Mouse (Mus musculus): Measurements from ENCODE around the gene Tmem232. TPM values are rescaled to one million over a fixed set of nuclear protein-coding genes. Genes with fewer than 3 reads are reported as not detected.
"Not testable (repeated sequence)": the region's sequence is repeated elsewhere in the genome, so short reads cannot be mapped to it uniquely, and the experiment has no call there.

The Tmem232 gene
- total RNA-seq, 2 experiments from 2014 or later, result 9.5 to 10.3 TPM

GRCm38 (mm10) chr17:65532381-65532780, 8.2 kb downstream of the Tmem232 start:
- not testable (repeated sequence) for DNase-seq

DNA sequence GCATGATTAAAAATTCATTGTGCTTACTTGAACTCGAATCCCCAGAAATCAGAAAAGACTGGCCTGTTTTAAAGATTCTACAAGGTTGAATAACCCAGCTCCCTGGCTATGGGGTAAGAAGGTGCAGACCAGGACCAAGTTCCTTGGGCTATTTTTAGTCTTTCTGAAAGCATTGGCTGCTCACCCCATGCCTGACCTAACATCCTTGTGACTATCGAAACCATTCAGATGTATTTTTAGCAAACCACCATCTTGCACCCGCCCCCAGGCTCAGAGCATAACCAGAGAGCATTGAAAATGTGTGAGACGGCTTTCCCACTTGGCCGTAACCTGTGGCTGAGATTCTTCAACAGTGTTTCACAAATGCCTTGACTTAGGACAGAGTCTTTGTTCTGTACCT, 13.1 kb downstream of the Tmem232 start:
- no peak for DNase-seq

- DNase-seq, result no peak
Measured at GRCm38 (mm10) chr17:65513517-65513916, 27.1 kb downstream of the Tmem232 start.

DNA sequence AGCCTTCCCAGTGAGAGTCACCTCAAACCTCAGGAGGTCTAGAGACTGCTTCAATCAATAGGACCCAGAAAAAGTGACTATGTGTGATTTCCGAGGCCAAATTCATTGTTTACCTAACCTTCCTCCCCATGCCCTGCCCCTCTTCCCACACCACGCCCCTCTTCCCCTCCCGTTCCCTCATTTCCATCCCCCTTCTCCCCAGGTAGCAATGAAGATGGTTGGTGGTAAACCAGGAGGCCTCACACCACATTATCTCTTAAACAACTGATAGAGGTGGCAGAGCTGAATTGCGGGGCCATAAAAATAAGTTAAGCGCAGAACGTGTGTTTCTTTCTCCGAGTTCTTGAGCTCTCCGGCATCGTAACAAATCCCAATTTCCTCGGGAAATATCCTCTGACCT, 55.9 kb downstream of the Tmem232 start:
- DNase-seq, result no peak

DNA sequence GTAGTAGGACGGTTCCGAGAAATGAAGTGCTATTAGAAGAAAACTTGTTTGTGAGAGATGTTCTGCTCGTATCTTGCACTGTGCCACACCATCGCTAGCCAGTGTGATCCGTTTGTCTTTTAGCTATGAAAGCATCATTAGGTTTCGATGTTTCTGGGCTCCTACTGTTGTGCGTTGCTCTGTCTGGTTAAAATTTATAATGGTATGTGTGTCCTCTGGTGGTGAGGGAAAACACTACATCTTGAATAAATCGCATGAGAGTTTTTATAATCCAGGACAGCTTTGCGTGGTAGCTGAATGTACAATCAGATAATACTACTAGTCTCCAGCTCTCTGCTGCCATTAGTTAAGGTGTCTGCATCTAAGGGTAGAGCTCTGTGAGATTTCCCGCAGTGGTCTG, 63.8 kb downstream of the Tmem232 start:
- no peak for DNase-seq

DNA sequence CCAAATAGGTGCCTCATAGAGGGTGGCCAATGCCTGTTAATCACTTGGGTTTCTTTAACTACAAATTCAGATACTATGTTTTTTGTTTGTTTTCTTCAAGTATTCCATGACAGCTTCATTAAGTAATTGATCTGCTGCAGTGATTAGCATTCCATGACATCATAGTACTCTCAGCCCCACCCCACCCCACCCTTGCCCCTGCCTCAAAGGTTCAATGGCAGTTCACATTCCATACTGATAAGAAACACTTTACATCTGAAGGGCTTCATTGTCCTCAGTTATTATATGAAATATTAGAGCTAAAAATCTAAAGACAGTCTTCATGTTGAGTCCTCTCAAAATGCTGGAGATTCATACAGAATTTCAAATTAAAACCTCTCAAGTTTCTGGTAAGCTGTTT, 89.8 kb downstream of the Tmem232 start:
- no peak for DNase-seq

GRCm38 (mm10) chr17:65437906-65438305, 102.7 kb downstream of the Tmem232 start:
- not testable (repeated sequence) for DNase-seq

DNA sequence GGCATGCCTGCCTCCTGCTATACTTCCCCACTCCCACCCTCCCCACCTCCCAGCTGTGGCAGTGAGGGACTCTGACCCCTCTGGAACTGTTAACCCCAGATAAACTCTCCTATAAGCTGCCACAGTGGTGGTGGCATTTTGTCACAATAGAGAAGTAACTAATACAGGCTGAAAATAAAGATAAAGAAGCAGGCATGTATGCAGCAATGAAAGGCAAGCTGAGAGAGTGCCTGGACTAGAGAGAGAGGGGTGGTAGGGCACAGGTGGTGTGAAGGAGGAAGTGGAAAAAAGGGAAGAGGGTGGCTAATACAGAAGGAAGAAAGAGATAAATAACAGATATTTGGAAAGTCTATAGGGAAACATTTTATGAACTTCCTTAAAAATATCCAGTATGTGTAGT, 121.5 kb downstream of the Tmem232 start:
- DNase-seq, result no peak

DNA sequence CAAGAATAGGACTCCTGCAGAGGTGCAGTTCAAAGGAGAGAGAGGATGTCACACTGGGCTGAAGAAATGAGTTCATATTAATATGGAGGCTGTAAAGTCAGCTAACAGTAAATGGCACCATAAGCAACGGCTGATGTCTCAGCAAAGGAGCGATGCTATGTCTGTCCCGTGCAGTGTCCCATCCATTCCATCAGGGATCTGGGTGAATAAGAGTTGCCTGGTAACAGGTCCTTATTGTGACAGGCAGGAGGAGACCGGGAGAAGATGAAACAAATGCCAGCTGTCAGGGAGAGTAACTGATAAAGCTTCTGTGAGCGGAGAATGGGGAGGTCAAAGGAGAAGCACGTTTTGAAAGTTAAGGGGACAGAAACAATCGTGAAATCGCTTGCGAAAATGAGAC, 135.3 kb downstream of the Tmem232 start:
- DNase-seq, result no peak

DNA sequence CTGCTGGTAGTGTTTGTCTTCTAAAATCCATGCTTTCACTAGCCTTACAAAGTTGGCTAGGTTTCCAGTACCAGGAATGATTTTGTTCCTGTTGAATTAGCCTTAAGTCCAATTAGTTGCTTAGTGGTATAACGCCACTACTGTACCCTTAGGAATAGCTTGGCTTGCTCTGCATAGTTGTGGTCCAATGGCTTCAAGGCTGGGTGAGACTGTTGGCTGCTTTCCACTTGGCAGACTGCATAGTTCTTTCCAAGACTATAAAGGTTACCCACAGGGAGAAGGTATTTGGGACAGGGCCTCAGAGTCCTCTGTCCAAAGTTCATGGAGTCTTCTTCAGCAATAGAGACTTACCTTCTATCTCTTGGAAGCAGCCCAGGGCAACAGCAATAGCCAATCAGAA, 139.7 kb downstream of the Tmem232 start:
- DNase-seq, result no peak

DNA sequence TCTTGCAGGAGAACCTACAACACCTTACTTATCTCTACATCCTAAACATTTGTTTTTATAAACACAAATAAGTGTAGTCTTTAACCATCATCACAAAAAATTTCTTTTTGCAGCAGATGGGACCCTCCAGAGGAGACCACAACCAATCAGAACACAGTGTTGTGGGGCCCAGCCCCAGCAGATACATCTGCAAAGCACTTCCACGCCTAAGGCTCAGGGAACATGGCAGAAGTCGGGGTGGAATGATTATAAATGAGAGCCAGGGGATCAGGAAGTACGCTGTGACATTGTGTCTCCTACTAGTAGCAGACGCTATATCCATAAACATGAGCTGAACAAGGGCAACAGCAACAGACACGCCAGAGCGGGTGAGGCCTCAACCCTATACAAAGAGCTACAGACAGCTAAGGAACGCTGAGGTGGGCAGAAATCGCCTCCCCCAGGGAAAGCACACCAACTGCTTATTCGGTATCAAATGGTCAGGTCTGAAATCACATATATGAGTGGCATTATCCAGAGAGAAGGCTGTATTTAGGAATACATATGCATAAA, 156.1 kb downstream of the Tmem232 start:
- no peak for DNase-seq

DNA sequence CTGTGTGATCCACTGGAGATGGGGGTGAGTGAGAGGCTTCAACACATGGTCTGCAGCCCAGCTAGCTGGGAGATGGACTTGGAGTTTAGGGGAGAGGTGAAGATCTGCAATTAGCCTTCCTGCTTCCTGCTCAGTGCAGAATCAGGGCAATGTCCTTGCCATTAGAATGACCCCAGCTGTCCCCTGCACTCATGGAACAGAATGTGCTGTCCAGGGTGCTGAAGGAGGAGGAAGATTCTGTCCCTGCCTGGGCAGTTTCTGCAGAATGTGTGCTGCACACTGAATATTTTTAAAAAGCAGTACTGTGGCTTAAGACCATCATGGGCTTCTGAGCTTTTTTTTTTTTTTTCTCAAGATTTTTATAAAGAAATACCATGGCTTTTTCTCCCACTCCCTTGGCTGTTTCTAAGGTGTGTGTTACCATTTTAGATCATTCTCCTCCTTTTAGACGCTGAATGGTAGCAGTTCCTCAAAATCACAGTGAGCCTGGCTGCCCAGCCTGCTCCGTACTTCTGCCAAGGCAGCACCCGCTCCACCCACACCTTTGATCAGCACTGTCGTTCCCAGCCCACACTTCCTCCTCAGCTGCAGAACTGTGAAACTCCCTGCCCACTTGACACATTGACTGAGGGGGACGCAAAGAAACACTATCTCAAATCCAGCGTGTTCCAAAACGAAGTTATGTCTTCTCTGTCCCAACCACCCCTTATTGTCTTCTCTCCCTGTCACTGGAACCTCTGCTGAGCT, 170.4 kb downstream of the Tmem232 start:
- peak; percentile 36 for DNase-seq

GRCm38 (mm10) chr17:65365535-65366254, 174.9 kb downstream of the Tmem232 start:
- no peak for DNase-seq

DNA sequence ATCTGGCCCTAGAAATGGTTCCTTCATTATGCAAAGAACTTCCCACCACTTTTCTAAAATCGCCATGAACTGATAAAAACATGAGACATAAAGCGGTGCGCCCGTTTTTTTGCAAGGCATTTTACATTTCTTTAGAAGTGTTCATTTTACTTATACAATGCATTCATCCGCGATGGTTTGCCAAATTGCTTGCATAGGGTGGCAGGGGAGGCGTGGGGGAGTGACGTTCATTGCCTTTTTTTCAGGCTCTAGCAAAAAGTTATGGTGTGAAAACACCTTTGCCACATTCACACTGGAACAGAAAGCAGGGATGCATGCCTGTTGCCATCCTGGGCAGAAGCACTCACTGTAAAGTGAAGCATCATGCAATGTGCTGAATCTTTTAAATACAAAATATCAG, 188.7 kb downstream of the Tmem232 start:
- DNase-seq, result no peak

- no peak for DNase-seq
Measured at GRCm38 (mm10) chr17:65340016-65340415, 200.6 kb downstream of the Tmem232 start.

GRCm38 (mm10) chr17:65330759-65331158, 209.8 kb downstream of the Tmem232 start:
- DNase-seq, result no peak

GRCm38 (mm10) chr17:65325249-65325648, 215.3 kb downstream of the Tmem232 start:
- peak; percentile 39 for DNase-seq

DNA sequence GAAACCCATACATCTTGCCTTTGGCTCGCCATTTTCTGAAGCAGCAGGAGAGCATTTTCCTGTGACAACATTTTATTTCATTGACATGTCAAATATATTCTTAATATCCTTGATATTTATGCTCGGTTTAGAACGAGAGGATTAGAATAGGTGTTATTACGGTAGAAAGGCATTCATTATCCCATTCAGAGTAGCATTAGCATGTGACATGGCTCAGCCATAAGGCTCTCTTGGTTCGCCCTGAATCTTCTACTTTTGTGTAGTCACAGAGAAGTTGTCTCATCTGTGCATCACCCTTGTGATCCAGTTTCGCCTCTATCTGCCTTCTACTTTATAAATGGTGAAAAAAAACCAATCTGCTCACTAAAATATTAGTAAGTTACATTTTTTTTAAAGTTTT, 220.0 kb downstream of the Tmem232 start:
- no peak for DNase-seq

- no peak for DNase-seq
Measured at GRCm38 (mm10) chr17:65299946-65300345, 240.6 kb downstream of the Tmem232 start.

DNA sequence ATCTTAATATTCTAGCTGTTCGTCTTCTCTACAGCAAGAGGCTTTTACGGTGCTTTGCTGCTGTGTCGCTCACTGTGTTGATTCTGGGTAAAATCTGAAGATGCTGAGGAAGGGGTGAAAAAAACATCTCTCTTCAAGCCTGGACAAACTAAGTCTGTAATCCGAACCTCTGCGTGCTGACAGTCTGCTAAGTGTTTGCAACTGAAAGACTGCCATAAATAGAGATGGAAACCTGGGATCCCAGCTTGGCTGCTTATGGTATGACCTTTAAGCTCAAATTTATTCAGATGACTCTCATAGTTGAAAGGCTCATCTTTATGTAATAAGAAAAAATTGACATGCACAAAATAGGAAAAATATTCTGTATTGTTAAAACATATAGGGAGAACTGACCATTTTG, 242.8 kb downstream of the Tmem232 start:
- DNase-seq, result no peak

- DNase-seq, result peak; percentile 18
Measured at GRCm38 (mm10) chr17:65252160-65252559, 288.4 kb downstream of the Tmem232 start.

DNA sequence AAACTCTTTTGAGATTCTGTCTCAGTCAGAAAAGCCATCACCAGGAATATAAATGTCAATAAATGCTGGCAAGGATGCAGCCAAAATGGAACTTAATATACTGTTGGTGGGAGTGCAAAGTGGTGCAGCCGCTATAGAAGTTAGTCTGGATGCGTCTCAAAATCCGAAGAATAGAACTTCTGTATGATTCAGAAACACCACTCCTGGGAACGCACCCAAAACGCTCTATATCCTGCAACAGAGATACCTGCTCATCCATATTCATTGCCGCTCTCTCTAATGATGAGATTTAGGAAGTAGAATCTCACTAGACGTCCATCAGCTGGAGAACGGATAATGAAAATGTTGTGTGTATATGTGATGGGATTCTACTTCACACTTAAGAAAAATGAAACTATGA, 290.3 kb downstream of the Tmem232 start:
- DNase-seq, result no peak

GRCm38 (mm10) chr17:65243716-65244115, 296.9 kb downstream of the Tmem232 start:
- no peak for DNase-seq
